Comparison of ENCODE assay signal across 8 mouse cellular contexts in the genomic region with DNA sequence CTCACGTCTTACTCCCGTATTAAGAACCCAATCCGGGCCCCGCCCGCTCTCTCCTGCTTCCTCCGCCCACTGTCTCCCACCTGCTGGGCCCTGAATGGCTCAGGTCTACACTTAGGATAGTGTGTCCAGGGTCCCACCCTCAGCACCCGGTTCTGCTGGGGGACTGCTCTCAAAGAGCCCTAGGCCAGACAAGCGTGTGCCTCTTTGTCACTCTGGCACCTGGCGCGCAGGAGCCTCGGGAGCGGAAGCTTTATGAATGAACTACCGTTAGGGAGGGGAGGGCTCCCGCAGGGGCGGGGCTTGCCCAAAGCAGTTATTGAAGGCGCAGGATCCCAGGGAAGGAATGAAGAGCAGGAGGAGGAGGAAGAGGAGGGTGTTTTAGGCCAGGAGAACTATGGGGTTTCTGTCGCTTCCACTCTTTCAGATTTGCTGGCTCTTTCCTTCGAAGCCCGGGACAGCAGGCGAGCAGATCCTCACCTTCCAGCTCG. TPM values are rescaled to one million over a fixed set of nuclear protein-coding genes. Genes with fewer than 3 reads are reported as not detected.
DNase-seq lines count a peak whose midpoint lies in the region; ATAC-seq and TF ChIP-seq lines count a peak whose summit lies in the region.

No protein-coding gene starts in this region.

- H3K27ac ChIP-seq in forebrain, embryonic 15.5 days (replicated peaks), result peak overlapping the region; percentile 90
- H3K27ac ChIP-seq in hindbrain, embryonic 12.5 days, result peak overlapping the region; percentile 93

- H3K4me3 ChIP-seq in G1E (ENCODE audit: low read depth, low read length), result peak overlapping the region; percentile 86
- H3K4me3 ChIP-seq in forebrain, embryonic 15.5 days, result peak overlapping the region; percentile 87
- H3K4me3 ChIP-seq in hindbrain, embryonic 12.5 days, result peak overlapping the region; percentile 80

- peak; percentile 84 for DNase-seq in G1E (ENCODE audit: low spot score)
- DNase-seq in c-Kit-positive CD71-positive TER-119-positive erythroid progenitor cells, embryonic 14.5 days (ENCODE audit: low spot score), result peak; percentile 51
- peak; percentile 23 to 33 for DNase-seq in layer of hippocampus, postnatal 25 days (ENCODE audit: extremely low spot score in 1 of 2, low spot score in 1 of 2)
- DNase-seq in lung, postnatal 25 days (ENCODE audit: low spot score), result peak; percentile 52
- DNase-seq in retina, embryonic 14.5 days (ENCODE audit: low spot score), result peak; percentile 70
- DNase-seq in thymus, postnatal 25 days, result peak; percentile 84

- H3K4me1 ChIP-seq in G1E (ENCODE audit: insufficient read depth, low read depth, low read length), result peaks cover 39% of the 10 kb centered on the region
- H3K4me1 ChIP-seq in forebrain, embryonic 15.5 days, result peaks cover 22% of the 10 kb centered on the region
- peaks cover 23% of the 10 kb centered on the region for H3K4me1 ChIP-seq in hindbrain, embryonic 12.5 days

- peak overlapping the region; percentile 90 for H3K4me2 ChIP-seq in forebrain, embryonic 15.5 days (replicated peaks)
- H3K4me2 ChIP-seq in hindbrain, embryonic 12.5 days (replicated peaks), result peak overlapping the region; percentile 92

- no peak for TF ChIP-seq CTCF in G1E (IDR thresholded peaks at IDR 0.05; ENCODE audit: low read depth, low read length)

- no peaks in the 10 kb centered on the region for H3K27me3 ChIP-seq in G1E (ENCODE audit: insufficient read depth, low read length)
- H3K27me3 ChIP-seq in forebrain, embryonic 15.5 days, result no peaks in the 10 kb centered on the region
- H3K27me3 ChIP-seq in hindbrain, embryonic 12.5 days, result no peaks in the 10 kb centered on the region

- peak overlapping the region; percentile 94 for H3K9ac ChIP-seq in forebrain, embryonic 15.5 days (replicated peaks)
- H3K9ac ChIP-seq in hindbrain, embryonic 12.5 days, result peak overlapping the region; percentile 91

- ATAC-seq in G1E (ENCODE audit: extremely low read depth, insufficient number of reproducible peaks, low FRiP score, poor library complexity, severe bottlenecking), result peak; percentile 77
- ATAC-seq in forebrain, embryonic 15.5 days (replicated peaks), result peak; percentile 75
- ATAC-seq in hindbrain, embryonic 12.5 days (ENCODE audit: low FRiP score), result peak; percentile 62

- 0% methylated on average over 21 of the region's 21 CpGs for WGBS in forebrain, embryonic 15.5 days
- WGBS in hindbrain, embryonic 12.5 days, result under 1% methylated on average over 21 of the region's 21 CpGs

- H3K9me3 ChIP-seq in G1E (replicated peaks), result no peaks in the 10 kb centered on the region
- H3K9me3 ChIP-seq in forebrain, embryonic 15.5 days, result no peaks in the 10 kb centered on the region
- H3K9me3 ChIP-seq in hindbrain, embryonic 12.5 days (replicated peaks), result no peaks in the 10 kb centered on the region

- H3K36me3 ChIP-seq in G1E (replicated peaks), result peaks cover 83% of the 10 kb centered on the region
- H3K36me3 ChIP-seq in forebrain, embryonic 15.5 days, result peaks cover 32% of the 10 kb centered on the region
- H3K36me3 ChIP-seq in hindbrain, embryonic 12.5 days, result peaks cover 33% of the 10 kb centered on the region

RNA-seq across cellular contexts. Expression of gene Zkscan17, which starts 21.2 kb away (rescaled TPM):
- 48.6 and 48.9 TPM in 2 replicates for total RNA-seq in G1E (2014; fragmentation: Nextera tagmentation)
- total RNA-seq in G1E (2017), result 14.1 and 15.3 TPM in 2 replicates
- 87.9 and 89.8 TPM in 2 replicates for polyA plus RNA-seq in G1E (2012)
- 17.2 and 17.8 TPM in 2 replicates for polyA plus RNA-seq in forebrain, embryonic 15.5 days (2015; fragmentation: Nextera tagmentation; extraction: Ambion mirVana)
- 24.2 and 26.0 TPM in 2 replicates for polyA plus RNA-seq in hindbrain, embryonic 12.5 days (2016; fragmentation: Nextera tagmentation; extraction: Ambion mirVana)
- total RNA-seq in layer of hippocampus, postnatal 25 days (2021), result 1 to 10 TPM; 7.9 to 9.1 TPM

RNA-seq across cellular contexts. Expression of gene Zfp867, which starts 33.1 kb away (rescaled TPM):
- total RNA-seq in G1E (2014; fragmentation: Nextera tagmentation), result 4.5 and 4.7 TPM in 2 replicates
- total RNA-seq in G1E (2017), result 3.0 and 4.2 TPM in 2 replicates
- polyA plus RNA-seq in G1E (2012), result 0.03 and 0.07 TPM in 2 replicates
- 14.8 and 15.9 TPM in 2 replicates for polyA plus RNA-seq in forebrain, embryonic 15.5 days (2015; fragmentation: Nextera tagmentation; extraction: Ambion mirVana)
- 10.8 and 11.8 TPM in 2 replicates for polyA plus RNA-seq in hindbrain, embryonic 12.5 days (2016; fragmentation: Nextera tagmentation; extraction: Ambion mirVana)
- total RNA-seq in layer of hippocampus, postnatal 25 days (2021), result 1 to 10 TPM; 3.7 to 4.2 TPM

RNA-seq across cellular contexts. Expression of gene Nlrp3, which starts 36.0 kb away (rescaled TPM):
- not detected in 2 replicates for total RNA-seq in G1E (2014; fragmentation: Nextera tagmentation)
- 0.12 and 0.71 TPM in 2 replicates for total RNA-seq in G1E (2017)
- polyA plus RNA-seq in G1E (2012), result not detected in 2 replicates
- polyA plus RNA-seq in forebrain, embryonic 15.5 days (2015; fragmentation: Nextera tagmentation; extraction: Ambion mirVana), result 0.15 and 0.29 TPM in 2 replicates
- 0.34 and 0.85 TPM in 2 replicates for polyA plus RNA-seq in hindbrain, embryonic 12.5 days (2016; fragmentation: Nextera tagmentation; extraction: Ambion mirVana)
- under 1 TPM; 0.64 to 0.92 TPM for total RNA-seq in layer of hippocampus, postnatal 25 days (2021)

RNA-seq across cellular contexts. Expression of gene Snap47, which starts 54.4 kb away (rescaled TPM):
- total RNA-seq in G1E (2014; fragmentation: Nextera tagmentation) (27.9 and 29.4 TPM in 2 replicates), G1E (2017) (34.9 and 35.7 TPM in 2 replicates)
- 10.2 and 13.3 TPM in 2 replicates for polyA plus RNA-seq in G1E (2012)
- 354 and 388 TPM in 2 replicates for polyA plus RNA-seq in forebrain, embryonic 15.5 days (2015; fragmentation: Nextera tagmentation; extraction: Ambion mirVana)
- 230 and 240 TPM in 2 replicates for polyA plus RNA-seq in hindbrain, embryonic 12.5 days (2016; fragmentation: Nextera tagmentation; extraction: Ambion mirVana)
- total RNA-seq in layer of hippocampus, postnatal 25 days (2021), result 100 to 1,000 TPM; 345 to 382 TPM

RNA-seq across cellular contexts. Expression of gene Jmjd4, which starts 55.5 kb away (rescaled TPM):
- 11.7 and 14.8 TPM in 2 replicates for total RNA-seq in G1E (2014; fragmentation: Nextera tagmentation)
- total RNA-seq in G1E (2017), result 10.7 and 12.9 TPM in 2 replicates
- 7.4 and 8.4 TPM in 2 replicates for polyA plus RNA-seq in G1E (2012)
- polyA plus RNA-seq in forebrain, embryonic 15.5 days (2015; fragmentation: Nextera tagmentation; extraction: Ambion mirVana), result 13.9 TPM in 2 replicates
- 14.6 and 14.8 TPM in 2 replicates for polyA plus RNA-seq in hindbrain, embryonic 12.5 days (2016; fragmentation: Nextera tagmentation; extraction: Ambion mirVana)
- 10 to 100 TPM; 25.3 to 27.0 TPM for total RNA-seq in layer of hippocampus, postnatal 25 days (2021)

Comparison
In these comparisons a context has a peak if more than half of its experiments do, and no peak if none do; other contexts are left out.
1. Peak in every context shown above with its lines: DNase-seq, ATAC-seq, H3K4me3 ChIP-seq and H3K27ac ChIP-seq.
2. DNase-seq: peak in every context shown above with its lines; median percentile 84 in G1E; 84 in thymus, postnatal 25 days; 70 in retina, embryonic 14.5 days; 52 in lung, postnatal 25 days; 51 in c-Kit-positive CD71-positive TER-119-positive erythroid progenitor cells, embryonic 14.5 days; 28 in layer of hippocampus, postnatal 25 days.
3. RNA of gene Zfp867, which starts 33.1 kb away (polyA plus RNA-seq): 14.8 to 15.9 TPM in forebrain, embryonic 15.5 days and 10.8 to 11.8 TPM in hindbrain, embryonic 12.5 days; 0.03 to 0.07 TPM in G1E; every median in the first group is over 10 times any median in the second.